Mouse (Mus musculus) left cerebral cortex, adult 9 months (tissue): ENCODE measurements around the gene Lsm12.

Source experiments
- DNase-seq, 2 experiments: peaks; one replicate each; pipeline ENCODE4 v3.0.0; 2022; ENCODE audit warnings: low spot score in 2 of 2

Lsm12 gene

DNA sequence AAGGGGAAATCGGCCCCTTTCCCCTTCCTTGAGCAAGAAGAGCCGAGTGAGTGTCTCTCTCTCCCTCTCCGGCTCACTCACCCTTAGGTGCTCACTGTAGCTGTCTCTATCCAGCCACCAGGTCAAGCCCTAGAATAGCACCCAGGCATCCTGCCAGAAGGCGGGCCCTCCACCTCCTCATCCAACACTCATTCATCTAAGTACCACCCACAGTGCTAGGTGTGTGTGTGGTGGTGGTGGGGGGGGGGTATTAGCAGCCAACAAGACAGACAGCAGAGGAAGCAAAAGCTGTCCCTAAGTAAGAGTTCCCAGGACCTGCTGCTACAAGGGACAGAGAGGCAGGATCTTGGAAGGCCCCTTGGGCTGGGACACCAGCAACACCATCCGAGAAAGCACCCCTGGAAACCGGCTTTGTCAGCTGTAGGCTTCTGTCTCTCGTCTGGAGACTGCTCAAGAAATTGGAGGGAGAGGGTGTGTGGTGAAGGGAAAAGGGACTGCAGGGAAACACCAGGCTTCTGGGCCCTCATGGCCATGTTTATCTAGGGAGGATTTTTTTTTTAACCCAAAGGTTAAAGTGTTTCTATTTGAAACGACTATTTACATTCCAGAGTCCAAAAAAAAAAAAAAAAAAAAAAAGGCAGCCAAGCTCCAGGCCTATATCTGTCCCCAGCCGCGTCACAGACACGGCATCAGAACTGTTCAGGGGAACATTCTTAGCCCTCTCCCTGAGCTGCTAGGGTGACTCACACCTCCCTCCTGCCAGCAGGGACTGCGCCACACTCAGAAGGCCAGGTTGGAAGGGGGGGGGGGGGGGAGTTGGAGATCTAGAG lies 31.2 kb upstream of the Lsm12 start:
- DNase-seq: no peak

DNA sequence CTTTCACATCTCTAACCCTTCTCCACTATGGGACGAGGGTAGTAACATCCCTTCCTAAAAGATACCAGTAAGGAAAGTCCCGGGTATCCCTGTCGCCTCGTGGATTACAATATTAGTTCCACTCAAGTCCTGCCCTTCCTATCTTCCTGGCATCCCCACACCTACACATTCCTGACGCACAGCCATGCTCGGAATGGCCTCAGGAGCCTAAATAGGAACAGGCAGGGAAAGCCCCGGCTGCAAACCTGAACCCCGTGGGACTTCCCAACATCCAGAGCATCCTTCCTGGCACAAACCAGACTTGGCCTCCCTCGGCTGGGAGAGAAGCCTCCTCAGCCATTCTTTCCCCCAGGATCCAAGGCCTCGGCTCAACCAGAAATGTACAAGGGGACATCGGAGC lies 30.4 kb upstream of the Lsm12 start:
- no peak for DNase-seq

DNA sequence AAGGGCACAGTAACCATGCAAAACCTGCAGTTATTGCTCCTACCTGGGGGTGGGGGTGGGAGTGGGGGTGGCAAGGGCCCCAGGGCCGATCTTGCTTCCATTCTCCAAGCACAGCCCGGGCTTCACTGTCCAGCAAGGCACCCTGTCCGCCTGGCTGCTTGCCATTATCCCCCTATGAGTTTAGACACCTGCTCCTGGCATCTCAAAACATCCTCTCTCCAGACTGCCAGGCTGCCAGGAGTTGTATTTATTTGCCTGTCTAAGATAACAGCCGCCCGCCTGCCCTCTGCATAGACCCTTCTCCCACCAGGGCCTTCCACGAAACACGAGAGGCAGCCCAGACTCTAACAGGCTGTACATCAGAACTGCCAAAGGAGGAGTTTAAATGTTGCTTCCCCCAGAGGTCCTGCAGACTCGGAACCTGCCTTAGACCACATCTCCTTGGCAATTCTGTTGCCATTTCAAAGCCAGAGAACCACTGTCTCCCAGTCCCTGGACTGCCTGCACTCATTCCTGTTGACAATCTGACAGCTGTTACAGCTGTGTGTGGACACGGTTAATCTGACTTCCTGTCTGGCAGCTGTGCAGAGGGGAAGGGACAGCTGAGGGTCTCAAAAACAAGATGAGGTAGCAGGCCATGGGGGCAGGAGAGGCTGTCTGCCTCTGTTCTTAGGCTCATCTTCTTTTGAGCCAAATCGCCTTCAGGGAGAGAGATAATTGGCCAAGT lies 29.5 kb upstream of the Lsm12 start:
- DNase-seq: no peak

DNA sequence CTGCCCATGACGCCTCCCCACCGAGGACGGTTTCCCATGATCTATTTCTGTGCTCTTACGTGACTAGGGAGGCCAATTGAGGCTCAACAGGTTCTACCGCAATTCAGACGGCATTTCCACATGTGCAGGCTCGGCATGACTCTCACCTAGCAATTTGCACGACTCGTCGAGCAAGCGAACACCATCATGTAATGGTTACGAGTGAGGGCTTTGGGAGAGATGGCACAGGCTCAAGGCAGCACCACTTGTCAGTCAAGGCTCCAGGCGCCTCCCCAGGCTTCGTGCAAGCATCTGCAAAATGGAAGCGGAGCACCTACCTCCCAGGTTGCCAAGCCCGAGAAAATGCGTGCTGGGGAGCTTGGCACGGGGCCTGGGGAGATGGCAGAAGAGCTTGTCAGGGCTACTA lies 26.8 kb upstream of the Lsm12 start:
- DNase-seq: no peak

DNA sequence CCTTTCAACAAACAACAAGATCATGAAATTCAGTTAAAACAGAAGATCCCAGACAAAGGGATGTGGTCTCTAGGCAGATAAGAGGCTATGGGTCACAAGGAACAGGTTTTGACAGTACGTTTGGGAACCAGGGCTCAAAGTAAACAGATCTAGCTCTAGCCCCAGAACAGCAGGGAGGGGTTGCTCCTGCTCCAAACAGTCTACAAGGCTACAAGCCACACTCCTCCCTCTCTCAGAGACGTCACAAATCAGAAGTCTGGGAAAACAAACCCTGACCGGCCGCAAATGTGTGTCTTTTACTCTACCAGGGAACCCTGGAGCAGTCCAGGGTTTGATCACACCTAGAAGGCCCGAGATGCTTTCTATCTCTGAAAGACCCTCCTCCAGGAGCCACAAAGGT lies 25.9 kb upstream of the Lsm12 start:
- DNase-seq: no peak

DNA sequence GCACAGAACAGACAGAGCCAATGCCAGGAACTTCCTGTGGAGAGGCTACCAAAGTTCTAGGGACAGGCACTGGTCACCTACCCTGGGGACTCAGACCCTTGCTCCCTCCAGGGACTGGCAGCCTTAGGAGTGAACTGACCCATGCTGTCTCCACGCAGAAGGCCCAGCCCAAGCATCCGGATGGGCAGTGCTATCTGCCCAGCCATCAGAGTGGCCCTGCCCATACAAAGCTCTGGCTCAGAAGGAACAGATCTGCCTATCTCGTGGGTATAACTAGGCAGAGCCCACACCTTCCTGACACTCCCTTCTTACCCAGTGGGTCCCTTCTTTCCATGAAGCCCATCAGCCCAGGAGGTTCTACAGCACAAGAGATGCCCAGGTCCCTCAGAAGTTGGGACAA lies 25.1 kb upstream of the Lsm12 start:
- no peak for DNase-seq

DNA sequence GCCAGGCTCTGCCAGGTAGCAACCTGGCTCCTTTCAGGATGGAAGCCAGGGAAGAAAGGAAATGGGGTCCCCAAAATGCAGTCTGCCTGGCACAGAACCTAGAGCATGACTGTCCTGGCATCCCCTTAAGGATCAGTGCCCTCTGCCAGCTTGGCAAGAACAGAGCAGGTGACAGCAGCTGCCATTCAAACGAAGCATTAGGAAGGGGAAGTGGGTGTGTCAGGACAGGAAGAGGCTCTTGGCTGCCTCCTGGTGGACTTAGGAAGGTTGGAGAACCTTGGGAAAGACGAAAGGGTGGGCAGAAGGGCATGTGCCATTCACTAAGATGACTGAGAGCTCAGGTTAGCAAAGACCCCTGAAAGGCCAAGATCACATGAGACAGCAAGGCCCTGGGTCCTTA lies 24.6 kb upstream of the Lsm12 start:
- DNase-seq: no peak

DNA sequence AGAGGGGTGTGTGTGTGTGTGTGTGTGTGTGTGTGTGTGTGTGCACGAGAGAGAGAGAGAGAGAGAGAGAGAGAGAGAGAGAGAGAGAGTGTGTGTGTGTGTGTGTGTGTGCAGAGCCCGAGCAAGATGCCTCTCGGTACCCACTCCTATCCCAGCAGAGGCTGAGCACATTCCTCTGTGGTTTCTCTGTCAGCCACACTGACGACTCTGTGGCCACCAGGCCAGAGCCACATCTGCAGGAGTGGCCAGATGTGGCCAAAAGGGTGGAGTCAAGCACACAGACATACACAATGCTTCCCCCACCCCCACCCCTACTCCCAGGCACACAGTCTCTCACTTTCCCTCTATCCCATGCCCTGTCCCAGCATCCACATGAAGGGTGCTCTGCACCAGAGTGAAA lies 23.8 kb upstream of the Lsm12 start:
- DNase-seq: no peak

DNA sequence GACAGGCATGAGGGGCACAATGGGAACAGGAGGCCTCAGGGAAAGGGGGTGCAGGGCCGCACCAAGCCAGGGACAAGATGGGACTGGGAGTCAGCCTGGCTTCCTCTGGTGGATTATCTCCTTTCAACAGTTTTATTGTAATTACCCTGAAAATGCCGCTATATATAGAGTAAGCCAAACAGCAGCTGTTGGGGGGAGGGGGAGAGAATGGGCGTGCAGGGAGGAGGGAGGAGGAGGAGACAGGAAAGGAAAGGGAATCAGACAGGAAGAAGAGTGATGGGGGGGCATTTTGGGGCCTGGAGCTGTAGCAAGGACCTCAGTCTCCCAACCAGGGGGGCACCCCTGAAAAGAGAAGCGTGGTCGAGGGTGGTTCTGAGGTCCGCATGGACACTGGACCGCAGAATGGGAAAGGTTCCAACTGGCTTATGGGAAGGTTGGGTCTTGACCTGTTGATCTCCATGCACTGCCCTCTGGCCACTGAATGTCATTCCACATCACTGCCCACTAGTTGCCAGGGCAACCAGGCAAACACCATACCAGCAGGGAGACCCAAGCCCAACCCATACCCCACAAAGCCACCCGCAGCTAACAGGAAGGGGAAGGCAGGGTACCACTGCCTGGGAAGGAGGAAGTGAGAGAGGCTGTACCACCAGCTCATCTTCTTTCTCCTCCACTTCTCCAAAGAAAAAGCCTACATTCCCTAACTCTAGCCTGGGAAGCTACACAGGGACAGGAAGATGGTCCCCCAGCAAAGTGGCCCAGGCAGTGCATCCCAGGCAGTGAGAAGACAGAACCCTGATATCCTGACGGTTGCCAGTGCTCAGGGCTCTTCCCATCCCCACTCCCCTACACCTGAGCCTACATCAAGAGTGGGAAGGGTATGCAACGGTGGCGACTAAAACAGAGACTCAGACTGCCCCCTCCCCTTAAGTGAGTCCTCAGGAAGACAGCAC lies 23.0 kb upstream of the Lsm12 start:
- no peak for DNase-seq

DNA sequence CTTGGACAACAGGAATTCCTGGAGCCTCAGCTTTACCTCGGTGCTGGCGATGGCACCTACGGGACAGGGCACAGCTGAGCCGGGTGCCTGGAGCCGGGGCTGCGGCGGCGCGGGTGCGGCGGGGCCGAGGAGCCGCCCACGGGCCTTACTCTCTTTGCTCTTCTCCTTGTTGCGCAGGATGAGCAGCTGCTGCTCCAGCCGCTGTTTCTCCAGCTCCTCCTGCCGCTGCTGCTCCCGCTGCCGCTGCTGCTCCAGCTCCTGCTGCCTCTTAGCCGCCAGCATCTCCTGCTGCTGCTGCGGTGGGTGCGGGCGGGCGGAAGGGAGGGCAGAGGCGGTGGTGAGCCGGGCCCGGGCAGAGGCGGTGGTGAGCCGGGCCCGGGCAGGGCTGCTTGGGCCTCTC lies 21.4 kb upstream of the Lsm12 start:
- DNase-seq: no peak

DNA sequence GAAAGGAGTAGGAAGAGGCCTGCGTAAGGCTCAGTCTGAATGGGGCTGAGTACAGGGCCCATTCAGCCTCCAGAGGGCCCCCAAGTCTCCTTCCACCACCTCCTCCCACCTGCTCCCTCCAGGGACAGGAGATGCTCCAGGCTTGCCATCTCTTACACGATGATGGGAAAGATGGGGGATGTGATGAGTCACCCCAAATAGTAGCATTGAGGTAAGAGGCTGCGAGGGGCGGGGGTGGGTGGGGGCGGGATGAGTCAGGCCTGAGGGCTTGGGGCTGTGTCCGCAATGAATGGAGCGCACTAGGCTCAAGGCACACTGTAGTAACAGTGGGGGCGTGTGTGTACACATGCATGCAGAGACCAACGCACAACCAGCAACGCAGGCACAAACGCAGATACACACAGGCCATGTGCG lies 16.3 kb upstream of the Lsm12 start:
- DNase-seq: peak; percentile 66 to 71

DNA sequence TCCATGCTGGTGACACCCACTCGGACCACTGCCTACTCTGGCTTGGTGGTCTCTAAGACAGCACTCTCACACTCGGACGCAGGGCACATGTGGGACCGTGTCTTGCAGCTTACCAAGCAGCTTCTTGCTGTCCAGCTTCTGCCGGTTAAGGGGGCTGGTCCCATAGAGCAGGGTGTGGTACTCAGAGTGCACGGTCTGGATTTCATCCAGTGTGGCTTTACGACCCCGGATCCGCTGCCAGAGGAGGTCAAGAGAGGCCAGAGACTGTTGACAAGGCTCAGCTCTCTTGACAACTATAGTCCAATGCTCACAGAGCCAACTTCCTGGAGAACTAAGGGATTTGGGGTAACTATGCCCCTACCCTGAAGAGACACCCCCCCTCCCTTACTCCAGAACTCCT lies 14.8 kb upstream of the Lsm12 start:
- no peak for DNase-seq

DNA sequence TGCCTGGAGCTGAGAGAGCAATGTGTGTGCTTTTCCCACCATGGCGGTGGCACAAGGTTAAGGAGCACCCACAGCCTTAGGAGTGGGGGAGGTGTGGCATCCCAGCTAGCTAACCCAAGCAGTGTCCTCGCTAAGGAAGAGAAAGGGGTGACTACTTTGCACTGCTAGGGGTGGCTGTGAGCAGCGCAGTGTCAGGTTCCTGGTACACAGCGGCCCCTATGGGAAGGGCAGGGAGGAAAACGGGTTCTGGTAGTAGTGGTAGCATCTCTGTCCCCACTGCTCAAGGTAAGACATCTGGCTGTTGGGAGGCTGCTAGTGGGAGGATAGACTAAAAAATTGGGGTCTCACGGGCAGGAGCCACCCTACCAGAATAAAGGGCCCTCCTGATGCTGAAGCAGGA lies 13.1 kb upstream of the Lsm12 start:
- no peak for DNase-seq

DNA sequence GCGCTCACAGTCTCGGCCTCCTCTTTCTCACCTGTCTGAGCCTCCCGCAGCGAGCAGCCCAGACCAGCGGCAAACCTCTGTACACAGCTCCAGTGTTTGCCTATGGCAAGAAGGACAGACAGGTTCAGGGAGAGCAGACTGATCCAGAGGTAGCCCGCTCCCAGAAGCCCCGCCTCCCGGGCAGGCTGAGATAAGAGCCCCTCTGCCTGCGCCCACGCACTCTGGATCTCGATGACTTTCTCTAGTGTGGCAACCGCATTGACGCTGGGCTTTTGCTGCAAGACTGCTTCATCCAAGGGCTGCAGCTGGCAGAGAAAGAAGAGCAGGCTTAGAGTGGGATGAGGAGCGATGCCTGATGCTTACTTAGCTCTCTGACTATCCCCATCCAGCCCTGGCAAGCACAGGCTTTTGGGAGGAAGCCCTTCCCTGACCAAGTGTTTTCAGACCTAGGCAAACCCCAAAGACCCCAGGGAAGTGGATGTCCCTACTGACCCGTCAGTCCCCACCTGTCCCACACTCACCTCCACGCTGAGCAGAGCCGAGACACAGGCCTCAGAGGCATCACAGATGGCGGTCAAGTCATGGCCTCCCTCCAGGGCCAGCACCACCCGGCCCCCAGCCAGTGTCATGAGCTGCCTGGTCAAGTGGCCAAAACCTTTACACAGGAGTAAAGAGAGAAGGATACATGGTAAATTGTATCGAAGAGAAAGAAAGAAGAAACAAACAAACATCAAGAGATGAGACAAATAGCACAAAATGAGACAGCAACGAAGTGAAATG lies 11.1 kb upstream of the Lsm12 start:
- DNase-seq: peak in 1 of 2 experiments; percentile 59

DNA sequence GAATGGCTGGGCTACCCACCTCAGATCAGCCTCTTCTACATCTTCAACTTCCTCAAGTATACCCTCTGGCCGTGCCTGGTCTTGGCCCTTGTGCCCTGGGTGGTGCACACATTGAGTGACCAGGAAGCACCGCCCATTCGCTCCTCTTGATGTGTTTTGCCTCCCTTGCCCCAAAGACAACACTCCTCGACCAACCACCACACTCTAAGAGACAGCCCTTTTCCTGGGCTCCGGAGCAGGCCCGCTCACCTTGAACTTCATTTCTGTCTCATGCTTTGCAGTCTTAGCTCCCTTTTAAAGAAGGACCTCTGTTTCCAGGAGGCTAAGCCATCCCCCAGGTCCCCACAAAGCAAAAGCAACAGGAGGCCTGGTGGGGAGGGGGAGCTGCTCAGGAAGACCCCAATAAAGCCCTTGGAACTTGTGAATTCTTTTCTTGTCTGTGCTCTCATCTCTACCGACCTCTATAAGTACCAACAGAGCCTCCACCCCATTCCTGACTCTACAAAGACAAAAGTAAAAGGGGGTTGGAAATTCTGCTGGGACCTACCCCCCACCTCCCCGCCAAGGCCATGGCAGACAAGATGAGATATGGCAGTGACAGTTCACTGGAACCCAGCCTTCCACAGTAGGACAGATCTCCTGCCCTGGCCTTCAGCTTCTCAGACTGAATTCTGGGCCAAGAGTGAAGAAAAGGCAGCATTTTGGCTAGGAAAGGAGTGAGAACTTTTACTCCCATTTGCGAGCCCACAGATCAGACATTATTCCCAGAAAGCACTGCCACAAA lies 8.8 kb upstream of the Lsm12 start:
- DNase-seq: no peak

DNA sequence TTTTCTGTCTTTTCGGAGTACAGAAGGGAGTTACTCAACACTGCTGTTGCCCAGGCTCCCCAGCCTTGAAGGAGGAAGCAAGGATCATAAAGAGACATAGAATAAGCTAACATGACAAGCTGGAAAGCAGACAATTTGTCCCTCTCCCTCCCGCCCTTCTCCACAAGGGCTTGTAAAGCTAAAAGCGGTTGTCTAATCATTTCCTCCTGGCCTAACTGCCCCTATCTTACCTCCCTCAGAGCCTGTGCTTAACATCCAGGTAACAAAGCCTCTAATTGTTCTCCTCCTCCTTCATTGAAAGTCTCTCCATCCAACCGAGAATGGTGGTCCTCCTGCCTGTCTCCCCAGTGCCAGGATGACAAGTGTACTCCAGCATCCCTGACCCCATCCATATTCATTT lies 5.8 kb upstream of the Lsm12 start:
- no peak for DNase-seq

DNA sequence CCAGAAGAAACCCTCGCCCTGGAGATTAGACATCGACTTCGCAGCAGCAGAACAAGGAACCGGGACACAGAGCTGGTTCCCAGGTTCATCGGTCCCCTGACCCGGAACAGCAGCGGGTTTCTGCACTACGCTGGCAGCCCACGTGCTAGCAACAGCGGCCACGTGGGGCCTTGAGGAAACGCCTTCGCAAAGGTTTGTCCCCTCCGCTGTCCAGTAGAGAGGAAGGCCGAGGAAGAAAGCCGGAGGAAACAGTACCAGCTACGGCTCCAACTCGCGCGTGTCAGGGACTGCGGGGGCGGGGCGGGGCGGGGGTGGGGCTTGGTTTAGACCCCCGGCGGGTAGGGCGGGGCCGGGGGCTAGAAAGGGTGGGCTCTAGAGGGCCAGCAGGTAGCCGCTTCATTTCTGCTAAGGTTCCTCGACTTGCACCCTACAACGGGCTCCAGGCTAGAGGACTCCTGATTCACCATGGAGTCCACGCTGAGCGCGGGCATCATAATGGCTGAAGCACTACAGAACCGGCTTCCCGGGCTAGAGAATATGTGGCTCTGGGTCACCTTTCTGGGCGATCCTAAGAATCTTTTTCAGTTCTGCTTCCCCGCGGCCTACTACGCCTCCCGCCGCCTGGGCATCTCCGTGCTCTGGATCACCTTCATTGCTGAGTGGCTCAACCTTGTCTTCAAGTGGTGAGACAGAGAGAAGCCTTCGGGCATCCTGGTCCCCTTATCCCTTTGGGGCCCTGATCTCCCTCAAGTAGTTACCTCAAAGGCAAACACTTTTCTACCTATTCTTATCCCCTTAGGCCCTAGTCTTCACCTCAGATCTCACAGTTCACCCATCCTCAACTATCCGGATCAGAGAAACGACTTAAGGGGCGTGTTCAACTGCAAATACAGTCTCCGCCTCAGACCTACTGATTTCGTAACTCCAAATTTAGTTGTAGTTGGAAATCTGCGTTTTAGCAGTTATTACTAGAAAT lies 4.7 kb upstream of the Lsm12 start, which contains the start of gene G6pc3:
TSS of gene G6pc3 (plus strand) at position 160 of the 976 bp plus-strand sequence.
- peak; percentile 85 to 95 for DNase-seq

DNA sequence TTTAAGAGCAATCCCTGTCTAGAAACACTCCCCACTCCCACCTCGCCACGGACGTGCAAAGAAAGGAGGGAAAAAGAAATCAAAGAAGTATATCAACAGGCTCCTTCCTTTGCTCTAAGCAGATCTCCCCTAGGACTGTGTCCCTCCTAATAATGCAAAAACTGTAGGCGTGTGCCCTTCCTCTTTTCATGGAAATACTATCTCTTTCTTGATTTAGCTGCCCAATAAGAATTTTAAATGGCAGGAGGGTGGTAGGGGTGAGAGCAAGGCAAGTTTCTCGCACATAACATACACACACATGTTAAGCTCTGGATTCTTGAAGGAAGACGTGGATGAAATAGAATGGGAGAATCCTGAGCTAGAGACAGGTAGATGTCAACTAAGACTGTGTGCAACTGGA lies 3.9 kb upstream of the Lsm12 start:
- no peak for DNase-seq

DNA sequence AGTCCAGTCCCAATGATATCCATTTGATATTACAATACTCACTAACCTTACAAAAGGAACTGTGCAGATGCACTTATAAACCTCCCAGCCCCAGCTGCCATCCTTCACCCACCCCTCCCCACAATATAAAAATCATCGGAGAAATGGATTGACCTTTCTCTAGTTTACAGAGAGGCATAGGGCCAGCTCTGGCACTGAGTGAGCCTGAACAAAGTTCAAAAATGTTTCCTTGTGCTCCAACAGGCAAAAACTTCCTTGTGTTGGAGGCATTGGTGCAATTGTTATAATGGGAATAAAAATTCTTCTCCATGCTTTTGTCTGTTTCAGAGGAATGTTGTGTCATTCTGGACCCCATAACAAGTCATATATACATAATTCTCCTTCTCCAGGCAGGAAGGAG lies 1.1 kb upstream of the Lsm12 start:
- DNase-seq: no peak
